In the genomic region with DNA sequence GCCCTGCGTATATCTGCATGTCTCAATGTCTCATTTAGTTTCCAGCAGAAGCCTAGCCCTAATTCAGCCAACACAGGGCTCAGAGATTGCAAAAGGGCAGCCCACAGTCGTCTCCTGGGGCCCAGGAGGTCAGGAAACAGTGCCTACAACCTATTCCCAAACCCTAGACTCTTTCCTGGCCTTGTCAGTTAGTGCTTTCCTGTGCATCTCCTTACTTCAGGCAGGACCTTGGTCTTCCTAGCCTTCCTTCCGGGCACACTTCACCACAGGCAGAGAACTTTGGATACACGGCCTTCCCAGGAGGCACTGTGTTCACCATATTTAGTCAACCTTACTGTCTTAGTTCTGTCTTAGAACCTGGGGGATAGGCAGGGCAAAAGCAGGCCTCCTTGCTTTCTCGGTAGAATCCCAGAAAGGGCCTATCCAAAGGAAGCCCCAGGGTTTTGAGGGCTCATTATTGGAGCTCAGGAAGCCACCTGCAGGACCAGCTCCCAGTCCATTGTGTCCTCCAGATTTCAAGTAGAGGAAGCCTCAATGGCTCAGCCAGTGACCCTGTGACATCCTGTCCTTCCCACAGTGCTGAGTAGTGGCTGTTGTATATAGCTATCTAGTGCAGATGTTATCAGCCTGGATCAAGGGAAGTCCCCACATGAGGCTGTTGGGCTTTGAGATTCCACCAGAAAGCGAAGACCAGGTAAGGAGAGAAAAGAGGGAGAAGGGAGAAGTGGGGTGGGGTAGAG, we compare ENCODE assay signal across 15 mouse cellular contexts. TPM values are rescaled to one million over a fixed set of nuclear protein-coding genes. Genes with fewer than 3 reads are reported as not detected.
DNase-seq lines count a peak whose midpoint lies in the region; ATAC-seq lines count a peak whose summit lies in the region.
"Had no signal": no experiment of that assay in that cellular context is flagged by ENCODE, and none has a peak within 500 bp of the region (broad histone marks: within the 10 kb centered on the region; RNA-seq: fewer than 3 reads in every experiment).

No protein-coding gene starts in this region.

- H3K36me3 ChIP-seq in heart, embryonic 11.5 days (ENCODE audit: control insufficient read depth, insufficient read depth, low read length), result no peaks in the 10 kb centered on the region
- no peaks in the 10 kb centered on the region for H3K36me3 ChIP-seq in lung, embryonic 16.5 days (ENCODE audit: control insufficient read depth, insufficient read depth, low read length)
- peaks cover 8% of the 10 kb centered on the region for H3K36me3 ChIP-seq in heart, embryonic 14.5 days (ENCODE audit: control insufficient read depth, insufficient read depth, low read length)
- no peaks in the 10 kb centered on the region for H3K36me3 ChIP-seq in stomach, embryonic 14.5 days (ENCODE audit: control insufficient read depth, insufficient read depth, low read length)
- no peaks in the 10 kb centered on the region for H3K36me3 ChIP-seq in forebrain, embryonic 12.5 days (replicated peaks)

- H3K4me3 ChIP-seq in heart, embryonic 11.5 days (ENCODE audit: low read depth, low read length), result no peak overlapping the region
- no peak overlapping the region for H3K4me3 ChIP-seq in lung, embryonic 16.5 days (ENCODE audit: low read length)
- no peak overlapping the region for H3K4me3 ChIP-seq in heart, embryonic 14.5 days (ENCODE audit: control insufficient read depth in 1 of 2, insufficient read depth in 1 of 2, low read depth in 1 of 2, low read length in 2 of 2)
- H3K4me3 ChIP-seq in stomach, embryonic 14.5 days (ENCODE audit: low read depth, low read length), result no peak overlapping the region
- no peak overlapping the region for H3K4me3 ChIP-seq in forebrain, embryonic 12.5 days (replicated peaks)

- no peak overlapping the region for H3K9ac ChIP-seq in heart, embryonic 11.5 days (ENCODE audit: low read depth, low read length)
- H3K9ac ChIP-seq in lung, embryonic 16.5 days (ENCODE audit: low read length), result no peak overlapping the region
- no peak overlapping the region for H3K9ac ChIP-seq in heart, embryonic 14.5 days (ENCODE audit: low read length)
- no peak overlapping the region for H3K9ac ChIP-seq in stomach, embryonic 14.5 days (replicated peaks; ENCODE audit: low read depth, low read length)
- no peak overlapping the region for H3K9ac ChIP-seq in forebrain, embryonic 12.5 days

- H3K27ac ChIP-seq in heart, embryonic 11.5 days (ENCODE audit: low read depth, low read length), result peak overlapping the region; percentile 92
- H3K27ac ChIP-seq in lung, embryonic 16.5 days (ENCODE audit: low read length), result peak overlapping the region; percentile 88
- peak overlapping the region; percentile 81 to 85 for H3K27ac ChIP-seq in heart, embryonic 14.5 days (replicated peaks in 1 of 2; ENCODE audit: control insufficient read depth in 1 of 2, insufficient read depth in 1 of 2, low read depth in 2 of 2, low read length in 2 of 2)
- H3K27ac ChIP-seq in stomach, embryonic 14.5 days (ENCODE audit: low read length), result peak overlapping the region; percentile 30; the same call in 1 of the 2 replicates
- no peak overlapping the region for H3K27ac ChIP-seq in forebrain, embryonic 12.5 days

- H3K27me3 ChIP-seq in heart, embryonic 11.5 days (ENCODE audit: control insufficient read depth, insufficient read depth, low read length), result no peaks in the 10 kb centered on the region
- no peaks in the 10 kb centered on the region for H3K27me3 ChIP-seq in lung, embryonic 16.5 days (ENCODE audit: control insufficient read depth, insufficient read depth, low read depth, low read length)
- H3K27me3 ChIP-seq in heart, embryonic 14.5 days (ENCODE audit: control insufficient read depth, insufficient read depth, low read length), result no peaks in the 10 kb centered on the region
- H3K27me3 ChIP-seq in stomach, embryonic 14.5 days (ENCODE audit: control insufficient read depth, insufficient read depth, low read length), result no peaks in the 10 kb centered on the region
- H3K27me3 ChIP-seq in forebrain, embryonic 12.5 days, result no peaks in the 10 kb centered on the region

- H3K4me1 ChIP-seq in heart, embryonic 11.5 days (ENCODE audit: control insufficient read depth, insufficient read depth, low read length), result peaks cover 6% of the 10 kb centered on the region; the same call in 1 of the 2 replicates
- H3K4me1 ChIP-seq in lung, embryonic 16.5 days (replicated peaks; ENCODE audit: control insufficient read depth, insufficient read depth, low read length), result peaks cover 9% of the 10 kb centered on the region
- peaks cover 10 to 13% of the 10 kb centered on the region in 2 experiments; a peak in 3 of 4 replicates for H3K4me1 ChIP-seq in heart, embryonic 14.5 days (ENCODE audit: control insufficient read depth in 2 of 2, insufficient read depth in 2 of 2, low read length in 2 of 2)
- no peaks in the 10 kb centered on the region for H3K4me1 ChIP-seq in stomach, embryonic 14.5 days (ENCODE audit: control insufficient read depth, insufficient read depth, low read length)
- H3K4me1 ChIP-seq in forebrain, embryonic 12.5 days, result no peaks in the 10 kb centered on the region

- intact Hi-C loops in heart, postnatal 10 days (cut with DNase I), result no loop called here

- 51% methylated on average over 6 of the region's 6 CpGs for WGBS in heart, embryonic 11.5 days (ENCODE audit: insufficient replicate concordance)
- WGBS in lung, embryonic 16.5 days, result 68% methylated on average over 6 of the region's 6 CpGs
- 61% methylated on average over 6 of the region's 6 CpGs for WGBS in heart, embryonic 14.5 days
- WGBS in stomach, embryonic 14.5 days, result 78% methylated on average over 6 of the region's 6 CpGs
- 73% methylated on average over 6 of the region's 6 CpGs for WGBS in forebrain, embryonic 12.5 days

- no peak for DNase-seq in heart, postnatal 10 days
- no peak for DNase-seq in lung, postnatal 4 days
- no peak for DNase-seq in frontal cortex, postnatal 10 days (ENCODE audit: low spot score in 2 of 2)
- DNase-seq: adrenal gland, postnatal 25 days; cerebellum, postnatal 10 days; layer of hippocampus, postnatal 36 days; retina, postnatal 1 day had no signal

- ATAC-seq in heart, embryonic 11.5 days (replicated peaks; ENCODE audit: insufficient number of reproducible peaks, low FRiP score, low TSS enrichment), result no peak
- ATAC-seq in lung, embryonic 16.5 days (ENCODE audit: low read depth), result peak; percentile 26; the same call in 1 of the 2 replicates
- no peak for ATAC-seq in heart, embryonic 14.5 days (ENCODE audit: insufficient number of reproducible peaks, insufficient read depth, low FRiP score, low read depth)
- ATAC-seq in stomach, embryonic 14.5 days (ENCODE audit: insufficient number of reproducible peaks, insufficient read depth, low FRiP score, low read depth), result no peak
- no peak for ATAC-seq in forebrain, embryonic 12.5 days (ENCODE audit: low FRiP score)
- ATAC-seq: hindbrain, embryonic 16.5 days; Patski had no signal

- no peaks in the 10 kb centered on the region for H3K9me3 ChIP-seq in heart, embryonic 11.5 days (replicated peaks; ENCODE audit: control insufficient read depth, low read length)
- H3K9me3 ChIP-seq in lung, embryonic 16.5 days (ENCODE audit: control insufficient read depth, low read length), result no peaks in the 10 kb centered on the region
- H3K9me3 ChIP-seq in heart, embryonic 14.5 days (ENCODE audit: control insufficient read depth, low read length), result no peaks in the 10 kb centered on the region
- no peaks in the 10 kb centered on the region for H3K9me3 ChIP-seq in stomach, embryonic 14.5 days (ENCODE audit: control insufficient read depth, low read depth, low read length)
- no peaks in the 10 kb centered on the region for H3K9me3 ChIP-seq in forebrain, embryonic 12.5 days

- H3K4me2 ChIP-seq in heart, embryonic 11.5 days, result peak overlapping the region; percentile 54; the same call in 1 of the 2 replicates
- H3K4me2 ChIP-seq in lung, embryonic 16.5 days (ENCODE audit: low read depth, low read length), result 0 out of 2 replicates have a peak overlapping the region, but pooled peaks have one; percentile 10
- H3K4me2 ChIP-seq in heart, embryonic 14.5 days (ENCODE audit: low read length), result 0 out of 2 replicates have a peak overlapping the region, but pooled peaks have one; percentile 8
- H3K4me2 ChIP-seq in stomach, embryonic 14.5 days (replicated peaks; ENCODE audit: low read depth, low read length), result no peak overlapping the region
- H3K4me2 ChIP-seq in forebrain, embryonic 12.5 days, result no peak overlapping the region

RNA-seq across cellular contexts. Expression of gene Icam2, which starts 4.7 kb away (rescaled TPM):
- polyA plus RNA-seq in heart, embryonic 11.5 days (2014; fragmentation: Nextera tagmentation; extraction: Ambion mirVana), result 73.2 and 76.2 TPM in 2 replicates
- 10 to 100 TPM; 57.1 to 67.0 TPM for total RNA-seq in heart, postnatal 10 days (2021)
- 108 and 126 TPM in 2 replicates for polyA plus RNA-seq in lung, embryonic 16.5 days (2015; fragmentation: Nextera tagmentation; extraction: Ambion mirVana)
- 105 and 108 TPM in 2 replicates for polyA plus RNA-seq in heart, embryonic 14.5 days (2014; fragmentation: Nextera tagmentation; extraction: Ambion mirVana)
- 43.3 and 43.4 TPM in 2 replicates for polyA plus RNA-seq in stomach, embryonic 14.5 days (2014; fragmentation: Nextera tagmentation; extraction: Ambion mirVana)
- 8.1 and 9.8 TPM in 2 replicates for polyA plus RNA-seq in forebrain, embryonic 12.5 days (2016; fragmentation: Nextera tagmentation; extraction: Ambion mirVana)
- polyA plus RNA-seq: Patski had no signal

RNA-seq across cellular contexts. Expression of gene Prr29, which starts 17.9 kb away (rescaled TPM):
- polyA plus RNA-seq in heart, embryonic 11.5 days (2014; fragmentation: Nextera tagmentation; extraction: Ambion mirVana), result 0.14 TPM in 1 of 2 replicates, not detected in the other
- total RNA-seq in heart, postnatal 10 days (2021), result under 1 TPM; 0.31 to 0.64 TPM
- polyA plus RNA-seq in lung, embryonic 16.5 days (2015; fragmentation: Nextera tagmentation; extraction: Ambion mirVana), result 2.0 and 4.4 TPM in 2 replicates
- 0.35 TPM in 1 of 2 replicates, not detected in the other for polyA plus RNA-seq in heart, embryonic 14.5 days (2014; fragmentation: Nextera tagmentation; extraction: Ambion mirVana)
- 0.49 and 0.77 TPM in 2 replicates for polyA plus RNA-seq in stomach, embryonic 14.5 days (2014; fragmentation: Nextera tagmentation; extraction: Ambion mirVana)
- not detected in 2 replicates for polyA plus RNA-seq in forebrain, embryonic 12.5 days (2016; fragmentation: Nextera tagmentation; extraction: Ambion mirVana)
- total RNA-seq: adrenal gland, postnatal 25 days; layer of hippocampus, postnatal 36 days had no signal
- polyA plus RNA-seq: hindbrain, embryonic 16.5 days; macrophage; Patski had no signal

RNA-seq across cellular contexts. Expression of gene Scn4a, which starts 30.1 kb away (rescaled TPM):
- polyA plus RNA-seq in heart, embryonic 11.5 days (2014; fragmentation: Nextera tagmentation; extraction: Ambion mirVana), result 0.07 and 0.38 TPM in 2 replicates
- total RNA-seq in heart, postnatal 10 days (2021), result 1 to 10 TPM; 3.2 to 3.6 TPM
- 0.03 and 0.06 TPM in 2 replicates for polyA plus RNA-seq in lung, embryonic 16.5 days (2015; fragmentation: Nextera tagmentation; extraction: Ambion mirVana)
- polyA plus RNA-seq in heart, embryonic 14.5 days (2014; fragmentation: Nextera tagmentation; extraction: Ambion mirVana), result 0.07 and 0.42 TPM in 2 replicates
- polyA plus RNA-seq in stomach, embryonic 14.5 days (2014; fragmentation: Nextera tagmentation; extraction: Ambion mirVana), result 0.13 TPM in 1 of 2 replicates, not detected in the other
- polyA plus RNA-seq in forebrain, embryonic 12.5 days (2016; fragmentation: Nextera tagmentation; extraction: Ambion mirVana), result 0.03 TPM in 1 of 2 replicates, not detected in the other
- total RNA-seq: layer of hippocampus, postnatal 36 days had no signal
- polyA plus RNA-seq: hindbrain, embryonic 16.5 days had no signal

Comparison
In these comparisons a context has a peak if more than half of its experiments do, and no peak if none do; other contexts are left out.
1. H3K4me2 ChIP-seq: peak in heart, embryonic 11.5 days (single experiment), lung, embryonic 16.5 days (single experiment) and heart, embryonic 14.5 days (single experiment); none in stomach, embryonic 14.5 days (single experiment) and forebrain, embryonic 12.5 days (single experiment).